Mouse (Mus musculus) limb, embryonic 12.5 days (tissue): ENCODE data around the gene Usp46. TPM values are rescaled to one million over a fixed set of nuclear protein-coding genes. Genes with fewer than 3 reads are reported as not detected.

Experiments used
- ATAC-seq: fragments of 200-750 bp; cut with Nextera tagmentation; 2 replicates; pipeline ENCODE4 v1.8.0; 2017; ENCODE audit warnings: low read depth, moderate TSS enrichment; ENCODE audit not compliant: insufficient number of reproducible peaks, insufficient read depth, low FRiP score, low TSS enrichment
- H3K27ac ChIP-seq: fragments of 300-500 bp; sonication (generic); 2 replicates; pipeline ENCODE4 v1.5.1; 2016; ENCODE audit warnings: mild to moderate bottlenecking, moderate library complexity
- H3K27me3 ChIP-seq: fragments of 300-500 bp; sonication (generic); 2 replicates; pipeline ENCODE4 v1.6.1; 2016; ENCODE audit warnings: mild to moderate bottlenecking, moderate library complexity
- H3K36me3 ChIP-seq: fragments of 300-500 bp; sonication (generic); 2 replicates; pipeline ENCODE4 v1.6.1; 2016; ENCODE audit warnings: mild to moderate bottlenecking, moderate library complexity
- H3K4me1 ChIP-seq: fragments of 300-500 bp; sonication (generic); replicated peaks from 2 replicates; pipeline ENCODE4 v1.6.1; 2016
- H3K4me2 ChIP-seq: fragments of 300-500 bp; sonication (generic); 2 replicates; pipeline ENCODE4 v1.6.1; 2016; ENCODE audit warnings: mild to moderate bottlenecking, moderate library complexity
- H3K4me3 ChIP-seq: fragments of 300-500 bp; sonication (generic); replicated peaks from 2 replicates; pipeline ENCODE4 v1.5.1; 2016; ENCODE audit warnings: mild to moderate bottlenecking
- H3K9ac ChIP-seq: fragments of 300-500 bp; sonication (generic); replicated peaks from 2 replicates; pipeline ENCODE4 v1.6.1; 2016; ENCODE audit warnings: mild to moderate bottlenecking, moderate library complexity
- H3K9me3 ChIP-seq: fragments of 300-500 bp; sonication (generic); 2 replicates; pipeline ENCODE4 v1.6.1; 2016; ENCODE audit warnings: mild to moderate bottlenecking, moderate library complexity
- WGBS: fragments of 180-500 bp; shearing (Covaris S2); methylation state at CpG from one replicate; pipeline ENCODE4 v1.1.7; 2016; 5-methylcytosine and 5-hydroxymethylcytosine counted together
- polyA plus RNA-seq: library from polyadenylated mRNA; unstranded; fragments of >200 nt; fragmentation: Nextera tagmentation; extraction: Ambion mirVana; gene quantifications from 2 replicates; pipeline ENCODE4 v1.2.1, GENCODE M21; 2016

Gene Usp46
- polyA plus RNA-seq, 1 experiment from 2014 or later: 49.3 TPM

DNA sequence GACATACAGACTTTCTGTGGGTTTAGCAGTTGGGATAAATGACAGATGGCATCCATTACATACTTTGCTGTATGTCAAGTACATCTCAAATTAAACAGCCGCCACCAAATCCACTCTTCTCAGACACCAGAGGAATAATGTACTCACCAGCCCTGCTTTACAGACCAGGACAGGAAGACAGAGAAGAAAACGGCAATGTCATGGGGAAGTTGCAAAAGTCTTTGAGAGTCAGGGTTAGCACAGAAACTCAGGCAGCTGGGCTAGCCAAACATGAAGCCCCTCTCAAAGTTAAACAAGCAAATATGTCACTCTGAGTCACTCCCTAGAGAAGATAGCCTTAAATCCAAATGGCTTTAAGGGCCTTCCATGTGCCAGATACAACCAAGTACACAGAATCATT is 40.0 kb downstream of the Usp46 start:
- no peak overlapping the region for H3K4me2 ChIP-seq
- no peak overlapping the region for H3K4me3 ChIP-seq
- H3K9me3 ChIP-seq: no peaks in the 10 kb centered on the region
- no peak overlapping the region for H3K9ac ChIP-seq
- no peaks in the 10 kb centered on the region for H3K27me3 ChIP-seq
- 81% methylated on average over 2 of the region's 2 CpGs for WGBS
- H3K36me3 ChIP-seq: peaks cover 67% of the 10 kb centered on the region
- no peak for ATAC-seq
- H3K27ac ChIP-seq: no peak overlapping the region
- H3K4me1 ChIP-seq: peaks cover 2% of the 10 kb centered on the region; the same call in 1 of the 2 replicates

DNA sequence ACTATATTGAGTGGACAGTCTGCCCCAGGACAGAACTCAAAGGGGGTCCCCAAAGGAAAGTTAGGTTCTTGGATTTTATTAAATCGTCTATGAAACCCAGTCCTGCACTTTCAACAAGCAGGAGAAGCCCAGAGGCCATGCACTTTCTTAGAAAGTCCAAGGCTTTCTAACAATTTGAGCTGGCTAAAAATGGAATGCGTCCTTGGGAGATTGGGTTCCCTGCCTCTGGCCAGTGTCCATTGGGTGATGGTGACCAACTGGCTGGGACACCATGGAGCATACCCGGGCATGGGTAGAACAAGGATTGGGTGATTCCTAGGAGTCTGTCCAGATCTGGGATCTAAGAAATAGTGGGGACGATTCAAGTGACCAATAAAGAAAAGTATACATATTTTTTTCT is 47.7 kb downstream of the Usp46 start:
- Histone ChIP-seq H3K4me3 (no peak overlapping the region), H3K9me3 (0 out of 2 replicates have a peak, but pooled peaks cover 3% of the 10 kb centered on the region), H3K4me1 (no peaks in the 10 kb centered on the region), H3K27me3 (no peaks in the 10 kb centered on the region), H3K36me3 (peaks cover 71% of the 10 kb centered on the region), H3K4me2 (no peak overlapping the region), H3K9ac (no peak overlapping the region), H3K27ac (no peak overlapping the region)
- ATAC-seq: no peak
- 92% methylated on average over 4 of the region's 4 CpGs for WGBS

DNA sequence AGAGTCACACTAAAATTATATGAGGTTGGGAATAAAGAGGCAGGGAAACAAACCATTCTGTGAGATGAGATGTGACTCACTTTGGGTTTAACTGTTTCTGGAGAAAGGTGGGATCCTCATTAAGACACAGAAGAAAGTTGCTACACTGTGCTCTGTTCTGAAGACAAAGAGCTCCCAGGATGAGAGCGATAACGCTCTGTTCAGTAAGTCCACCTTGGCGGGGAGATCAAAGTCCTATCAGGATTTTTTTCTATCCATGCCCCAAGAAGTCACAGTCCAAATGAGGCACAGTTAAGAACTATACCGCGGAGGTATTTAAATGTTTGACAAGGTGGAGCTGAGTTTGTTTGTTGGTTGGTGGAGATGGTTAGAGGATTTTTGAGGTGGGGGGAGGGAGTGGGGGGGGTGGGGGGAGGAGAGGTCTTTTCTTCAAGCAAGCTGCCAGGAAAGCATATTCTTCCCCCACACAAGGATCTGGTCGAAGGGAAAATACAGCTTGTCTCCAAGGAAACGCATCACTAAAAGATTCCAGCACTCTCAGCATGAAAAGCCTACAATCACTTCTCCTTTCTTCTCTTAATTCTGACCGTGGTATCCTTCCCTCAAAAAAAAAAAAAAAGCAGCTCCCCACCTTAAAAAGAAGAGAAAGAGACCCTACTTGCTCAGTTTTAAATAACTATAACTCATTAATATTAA is 49.2 kb downstream of the Usp46 start:
- no peak overlapping the region for H3K4me2 ChIP-seq
- WGBS: 86% methylated on average over 8 of the region's 8 CpGs
- no peak overlapping the region for H3K27ac ChIP-seq
- no peak overlapping the region for H3K4me3 ChIP-seq
- H3K4me1 ChIP-seq: no peaks in the 10 kb centered on the region
- no peak overlapping the region for H3K9ac ChIP-seq
- H3K9me3 ChIP-seq: 0 out of 2 replicates have a peak, but pooled peaks cover 3% of the 10 kb centered on the region
- no peaks in the 10 kb centered on the region for H3K27me3 ChIP-seq
- H3K36me3 ChIP-seq: peaks cover 77% of the 10 kb centered on the region
- ATAC-seq: no peak

DNA sequence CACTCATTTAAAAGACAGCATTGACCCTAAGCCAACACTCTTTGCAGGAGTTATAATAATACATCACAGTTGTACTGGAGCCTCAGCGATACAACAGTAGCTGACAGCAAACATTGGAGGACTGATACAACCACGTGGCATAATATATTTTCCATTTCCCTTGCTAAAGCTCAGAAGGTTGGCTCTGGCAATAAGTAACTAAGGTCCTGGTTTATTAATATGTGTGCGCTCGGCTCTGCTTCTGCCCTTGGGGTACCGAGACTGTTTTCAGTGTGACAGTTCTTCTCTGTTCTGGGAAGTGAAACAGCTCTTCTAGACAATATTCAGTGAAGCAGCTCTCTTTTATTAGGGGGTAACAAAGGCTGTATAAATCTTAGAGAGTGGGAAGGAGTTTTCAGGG is 50.7 kb downstream of the Usp46 start:
- Histone ChIP-seq H3K27me3 (no peaks in the 10 kb centered on the region), H3K27ac (no peak overlapping the region), H3K4me1 (no peaks in the 10 kb centered on the region), H3K4me3 (no peak overlapping the region), H3K9ac (no peak overlapping the region), H3K36me3 (peaks cover 80% of the 10 kb centered on the region), H3K9me3 (0 out of 2 replicates have a peak, but pooled peaks cover 3% of the 10 kb centered on the region), H3K4me2 (no peak overlapping the region)
- ATAC-seq: no peak
- WGBS: 92% methylated on average over 5 of the region's 5 CpGs

DNA sequence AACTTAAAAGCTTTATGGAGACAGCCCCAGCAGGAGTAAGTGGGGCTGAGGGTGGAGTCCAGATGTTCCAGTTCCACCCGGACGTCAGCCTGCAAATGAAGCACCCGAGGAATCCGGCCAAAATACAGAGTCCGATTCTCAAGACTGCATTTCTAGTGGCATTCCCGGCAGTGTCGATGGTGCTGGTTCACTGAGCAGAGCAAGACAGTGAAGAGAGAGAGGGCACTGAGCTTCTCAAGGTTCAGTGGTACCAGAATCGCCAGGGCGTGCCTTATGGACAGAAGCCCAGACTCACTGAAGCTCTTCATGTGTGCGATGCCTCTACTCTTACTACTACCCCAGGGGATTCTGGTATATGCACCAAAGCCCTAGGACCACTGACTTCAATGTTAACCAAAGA is 56.6 kb downstream of the Usp46 start:
- WGBS: 92% methylated on average over 10 of the region's 10 CpGs
- H3K4me2 ChIP-seq: no peak overlapping the region
- H3K9me3 ChIP-seq: no peaks in the 10 kb centered on the region
- no peak overlapping the region for H3K4me3 ChIP-seq
- H3K27ac ChIP-seq: no peak overlapping the region
- H3K36me3 ChIP-seq: peaks cover 85% of the 10 kb centered on the region
- no peak overlapping the region for H3K9ac ChIP-seq
- no peak for ATAC-seq
- no peaks in the 10 kb centered on the region for H3K4me1 ChIP-seq
- no peaks in the 10 kb centered on the region for H3K27me3 ChIP-seq

DNA sequence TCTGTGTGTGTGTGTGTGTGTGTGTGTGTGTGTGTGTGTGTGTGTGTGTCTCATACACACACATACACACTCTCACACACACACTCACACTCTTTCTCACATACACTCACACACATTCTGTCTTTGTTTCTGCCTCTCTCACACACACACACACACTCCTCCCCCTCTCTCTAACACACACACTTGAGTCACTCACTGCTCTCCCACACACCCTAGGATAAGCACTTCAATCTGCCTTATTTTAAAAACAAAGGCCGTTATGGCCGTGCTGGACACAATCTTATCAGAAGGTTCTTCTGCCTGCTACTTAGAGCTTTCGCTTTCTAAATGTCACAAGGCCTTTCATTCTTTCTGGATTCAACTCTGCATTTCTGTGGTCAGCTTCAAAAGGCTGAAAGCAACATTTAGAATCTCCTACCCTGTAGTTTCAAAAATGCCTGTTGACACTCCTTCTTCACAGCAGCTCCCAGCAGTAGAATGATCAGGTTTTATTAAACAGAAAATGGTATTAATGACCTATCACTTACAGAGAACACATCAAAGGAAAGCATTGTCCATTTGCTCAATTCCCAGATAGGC is 60.6 kb downstream of the Usp46 start:
- WGBS: 87% methylated on average over 3 of the region's 3 CpGs
- Histone ChIP-seq H3K9ac (no peak overlapping the region), H3K36me3 (peaks cover 89% of the 10 kb centered on the region), H3K27ac (no peak overlapping the region), H3K27me3 (no peaks in the 10 kb centered on the region), H3K4me2 (no peak overlapping the region), H3K4me3 (no peak overlapping the region), H3K4me1 (0 out of 2 replicates have a peak, but pooled peaks cover 3% of the 10 kb centered on the region), H3K9me3 (no peaks in the 10 kb centered on the region)
- ATAC-seq: no peak

DNA sequence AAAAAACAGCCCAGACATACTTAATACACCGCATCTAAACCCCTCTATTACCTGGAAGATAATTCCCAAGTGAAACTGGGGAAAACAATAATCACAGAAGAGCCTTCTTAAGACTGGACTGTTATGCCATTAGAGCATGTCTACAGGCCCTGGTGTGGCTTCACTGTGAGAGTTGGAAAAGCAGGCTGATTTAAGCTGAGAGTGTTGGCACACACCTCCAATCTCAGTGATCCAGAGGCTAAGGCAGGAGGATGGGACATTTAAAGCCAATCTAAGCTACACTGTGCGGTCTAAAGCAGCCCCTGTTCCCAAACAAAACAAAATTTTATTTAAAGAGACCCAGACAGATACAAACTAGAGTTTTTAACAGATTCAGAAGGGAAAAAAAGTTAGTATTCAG is 62.3 kb downstream of the Usp46 start:
- WGBS: 91% methylated on average over 2 of the region's 2 CpGs
- no peak for ATAC-seq
- H3K36me3 ChIP-seq: peaks cover 90% of the 10 kb centered on the region

DNA sequence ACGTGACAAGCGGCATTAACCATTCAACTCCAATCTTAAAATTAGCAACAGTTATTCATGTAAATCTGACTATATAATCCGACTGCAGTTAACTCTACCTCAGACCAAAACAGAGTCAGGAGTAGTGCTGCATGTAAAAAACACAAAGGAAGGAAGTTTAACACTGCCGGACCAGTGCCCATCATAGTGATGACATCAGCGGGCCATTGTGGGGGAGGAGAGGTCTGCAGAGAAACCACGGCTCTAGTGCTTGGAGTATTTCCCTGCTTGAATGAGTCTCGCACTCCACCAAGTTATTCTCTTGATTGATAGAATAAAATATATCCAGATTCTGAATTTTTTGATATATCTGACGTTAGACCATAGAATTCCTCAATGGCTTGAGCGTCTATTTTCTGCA is 66.5 kb downstream of the Usp46 start:
- 88% methylated on average over 9 of the region's 9 CpGs for WGBS
- Histone ChIP-seq H3K9ac (no peak overlapping the region), H3K9me3 (no peaks in the 10 kb centered on the region), H3K36me3 (peaks cover 89% of the 10 kb centered on the region), H3K4me1 (0 out of 2 replicates have a peak, but pooled peaks cover 3% of the 10 kb centered on the region), H3K27ac (no peak overlapping the region), H3K4me3 (no peak overlapping the region), H3K27me3 (no peaks in the 10 kb centered on the region), H3K4me2 (no peak overlapping the region)
- no peak for ATAC-seq

More for the DNA sequence above, 62.3 kb downstream of the Usp46 start:
- no peak overlapping the region for H3K4me3 ChIP-seq
- H3K4me2 ChIP-seq: no peak overlapping the region
- H3K27ac ChIP-seq: no peak overlapping the region
- H3K9ac ChIP-seq: no peak overlapping the region
- H3K27me3 ChIP-seq: no peaks in the 10 kb centered on the region
- H3K9me3 ChIP-seq: no peaks in the 10 kb centered on the region
- 0 out of 2 replicates have a peak, but pooled peaks cover 3% of the 10 kb centered on the region for H3K4me1 ChIP-seq

DNA sequence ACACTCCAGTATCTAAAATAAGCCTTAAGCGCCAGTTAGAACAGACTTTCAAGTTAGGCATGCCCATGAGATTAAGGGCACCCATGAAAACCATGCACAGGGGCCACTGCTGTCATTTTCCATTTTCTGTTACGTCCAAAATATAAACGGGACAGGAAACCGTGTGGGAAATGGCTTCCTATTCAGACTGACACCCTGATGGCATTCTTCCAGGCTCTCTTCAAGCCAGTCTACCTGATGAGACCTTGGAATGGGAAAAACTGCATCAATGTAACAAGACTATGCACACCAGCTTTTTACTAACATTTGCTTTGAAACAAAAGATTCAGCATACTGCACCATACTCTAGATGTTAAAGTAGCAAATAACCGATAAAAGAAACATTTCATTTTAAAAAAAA is 69.3 kb downstream of the Usp46 start:
- no peak overlapping the region for H3K27ac ChIP-seq
- H3K4me1 ChIP-seq: no peaks in the 10 kb centered on the region
- 90% methylated on average over 5 of the region's 5 CpGs for WGBS
- no peak overlapping the region for H3K9ac ChIP-seq
- peaks cover 64% of the 10 kb centered on the region for H3K36me3 ChIP-seq
- H3K4me2 ChIP-seq: no peak overlapping the region
- H3K4me3 ChIP-seq: no peak overlapping the region
- H3K9me3 ChIP-seq: no peaks in the 10 kb centered on the region
- ATAC-seq: no peak
- no peaks in the 10 kb centered on the region for H3K27me3 ChIP-seq

DNA sequence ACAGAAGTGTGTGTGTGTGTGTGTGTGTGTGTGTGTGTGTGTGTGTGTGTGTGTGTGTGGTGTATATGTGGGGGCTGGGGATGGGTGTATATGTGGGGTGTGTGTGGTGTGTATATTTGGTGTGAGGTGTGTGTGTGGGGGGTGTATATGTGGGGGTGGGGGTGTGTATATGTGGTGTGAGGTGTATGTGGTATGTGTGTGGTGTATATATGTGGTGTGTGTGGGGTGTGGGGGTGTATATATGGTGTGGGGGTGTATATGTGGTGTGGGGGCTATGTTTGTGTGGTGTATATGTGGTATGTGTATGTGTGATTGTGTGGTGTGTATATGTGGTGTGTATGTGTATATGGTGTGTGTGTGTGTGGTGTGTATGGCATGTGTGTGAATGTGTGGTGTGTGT is 73.4 kb downstream of the Usp46 start:
- Histone ChIP-seq H3K4me2 (no peak overlapping the region), H3K9me3 (no peaks in the 10 kb centered on the region), H3K4me3 (no peak overlapping the region), H3K36me3 (peaks cover 23% of the 10 kb centered on the region), H3K9ac (no peak overlapping the region), H3K27ac (no peak overlapping the region), H3K27me3 (no peaks in the 10 kb centered on the region), H3K4me1 (no peaks in the 10 kb centered on the region)
- ATAC-seq: no peak

DNA sequence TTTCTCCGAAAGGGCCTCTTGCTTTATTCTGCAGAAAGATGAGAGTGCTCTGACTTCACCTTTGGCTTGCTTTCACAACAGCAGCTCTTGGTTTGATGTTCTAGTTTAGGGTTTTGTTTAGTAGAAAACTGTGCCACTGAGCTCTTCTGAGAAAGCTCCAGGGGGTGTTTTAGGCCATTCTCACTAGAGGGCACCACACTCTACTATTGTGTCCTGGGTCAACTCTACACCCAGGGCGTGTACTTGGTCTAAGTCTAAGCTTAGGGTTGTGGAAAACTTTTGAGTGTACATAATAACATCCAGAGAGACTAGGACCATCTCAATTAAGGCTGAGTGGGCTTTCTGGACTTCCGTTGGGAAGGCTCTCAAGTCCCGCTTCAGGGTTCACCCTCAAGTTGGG is 74.7 kb downstream of the Usp46 start:
- Histone ChIP-seq H3K27ac (no peak overlapping the region), H3K27me3 (no peaks in the 10 kb centered on the region), H3K4me2 (no peak overlapping the region), H3K36me3 (peaks cover 12% of the 10 kb centered on the region), H3K4me3 (no peak overlapping the region), H3K9me3 (no peaks in the 10 kb centered on the region), H3K4me1 (no peaks in the 10 kb centered on the region), H3K9ac (no peak overlapping the region)
- ATAC-seq: no peak
- WGBS: 88% methylated on average over 4 of the region's 4 CpGs

DNA sequence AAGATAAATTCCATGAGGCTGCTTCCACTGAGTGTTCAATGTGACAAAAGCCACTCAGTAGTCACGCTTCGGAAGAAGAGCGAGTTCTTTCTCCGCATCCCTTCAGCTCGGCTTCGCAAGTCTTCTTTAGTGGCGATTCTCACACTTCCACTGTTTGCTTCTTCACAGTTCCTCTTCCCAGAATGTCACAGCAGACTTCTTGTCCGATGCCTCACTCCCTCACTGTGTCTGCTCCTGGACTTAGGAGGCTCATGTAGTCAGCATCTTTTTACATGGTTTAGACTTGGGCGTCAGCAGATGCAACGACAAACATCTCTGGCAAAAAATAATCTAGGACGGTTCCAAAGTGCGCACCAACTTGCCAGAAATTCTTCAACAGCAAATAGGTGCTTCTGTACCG is 75.9 kb downstream of the Usp46 start:
- peaks cover 2% of the 10 kb centered on the region for H3K36me3 ChIP-seq
- H3K9ac ChIP-seq: no peak overlapping the region
- H3K9me3 ChIP-seq: no peaks in the 10 kb centered on the region
- no peak for ATAC-seq
- no peak overlapping the region for H3K27ac ChIP-seq
- no peak overlapping the region for H3K4me3 ChIP-seq
- WGBS: 88% methylated on average over 13 of the region's 13 CpGs
- no peaks in the 10 kb centered on the region for H3K27me3 ChIP-seq
- H3K4me1 ChIP-seq: no peaks in the 10 kb centered on the region
- no peak overlapping the region for H3K4me2 ChIP-seq
